Mouse (Mus musculus): ENCODE results near the gene Casd1. TPM values are rescaled to one million over a fixed set of nuclear protein-coding genes. Genes with fewer than 3 reads are reported as not detected.

Casd1 gene
- polyA plus RNA-seq, 1 experiment from 2014 or later, result 34.3 TPM

DNA sequence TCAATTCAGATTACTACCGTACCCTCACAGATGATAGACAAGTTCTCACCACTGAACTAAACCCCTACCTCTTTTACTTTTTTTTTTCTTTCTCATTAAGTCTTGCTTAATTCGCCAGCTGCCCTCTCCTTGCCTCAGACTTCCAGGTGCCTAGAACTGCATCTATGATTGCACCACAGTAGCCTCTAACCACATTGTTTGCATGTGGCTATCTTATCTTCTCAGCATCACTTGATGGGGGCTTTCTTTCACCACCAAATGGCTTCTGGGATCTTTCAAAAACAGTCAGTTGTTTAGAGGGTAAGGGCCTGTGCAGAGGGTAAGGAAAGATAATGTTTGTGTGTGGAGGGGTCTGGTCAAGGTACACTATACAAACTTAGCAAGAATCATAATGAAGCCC is 63.7 kb downstream of the Casd1 start:
- no peak overlapping the region for H3K27ac ChIP-seq
- no peak overlapping the region for H3K4me2 ChIP-seq
- H3K27me3 ChIP-seq, result no peaks in the 10 kb centered on the region
- no peak for ATAC-seq (ENCODE audit: borderline replicate concordance, extremely low read depth, low FRiP score, low TSS enrichment)
- no peaks in the 10 kb centered on the region for H3K36me3 ChIP-seq
- H3K9ac ChIP-seq, result no peak overlapping the region
- WGBS, result 59% methylated on average over 2 of the region's 2 CpGs
- no peaks in the 10 kb centered on the region for H3K9me3 ChIP-seq
- H3K4me3 ChIP-seq, result no peak overlapping the region
- H3K4me1 ChIP-seq, result no peaks in the 10 kb centered on the region

DNA sequence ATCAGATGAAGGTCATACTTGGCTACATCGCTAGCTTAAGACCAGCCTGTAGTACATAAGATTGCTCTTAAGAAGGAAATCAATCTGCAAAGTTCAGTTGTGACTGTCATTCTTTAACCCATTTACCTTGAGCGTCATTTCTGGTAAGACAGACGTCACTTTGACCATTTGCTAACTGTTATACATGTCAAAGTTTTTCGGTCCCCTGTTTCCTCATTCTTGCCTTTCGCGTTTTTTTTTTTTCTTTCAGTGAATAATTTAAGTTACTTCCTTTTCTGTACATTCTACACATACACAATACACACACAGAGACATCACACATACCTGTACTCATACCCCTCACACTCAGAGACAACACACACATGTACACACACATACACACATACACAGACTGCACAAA is 64.5 kb downstream of the Casd1 start:
- Histone ChIP-seq H3K27me3 (no peaks in the 10 kb centered on the region), H3K4me1 (no peaks in the 10 kb centered on the region), H3K9ac (no peak overlapping the region), H3K36me3 (no peaks in the 10 kb centered on the region), H3K9me3 (no peaks in the 10 kb centered on the region), H3K27ac (no peak overlapping the region), H3K4me2 (no peak overlapping the region), H3K4me3 (no peak overlapping the region)
- WGBS, result 88% methylated on average over 6 of the region's 6 CpGs
- no peak for ATAC-seq (ENCODE audit: borderline replicate concordance, extremely low read depth, low FRiP score, low TSS enrichment)

DNA sequence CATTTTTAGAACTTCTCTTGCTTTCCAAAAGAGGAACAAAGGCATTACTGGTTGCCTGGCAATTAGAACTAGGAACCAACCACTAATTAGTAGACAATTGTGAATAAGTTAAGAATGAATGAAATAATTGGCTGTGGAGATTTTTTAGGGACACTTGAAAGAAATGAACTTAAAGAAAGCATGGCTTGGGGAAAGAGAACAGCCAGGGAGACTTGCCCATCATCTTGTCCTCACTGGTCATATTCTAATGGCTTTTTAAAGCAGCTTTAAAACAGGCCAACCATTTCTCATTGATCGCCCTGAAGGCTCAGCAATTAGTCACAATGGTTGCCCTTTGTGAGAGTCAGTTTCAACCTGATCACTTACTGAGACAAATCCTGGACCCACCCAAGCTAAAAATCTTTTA is 76.7 kb downstream of the Casd1 start:
- H3K27ac ChIP-seq, result no peak overlapping the region
- no peak overlapping the region for H3K4me3 ChIP-seq
- H3K4me1 ChIP-seq, result no peaks in the 10 kb centered on the region
- 93% methylated on average over 1 of the region's 1 CpGs for WGBS
- no peaks in the 10 kb centered on the region for H3K36me3 ChIP-seq
- ATAC-seq (ENCODE audit: borderline replicate concordance, extremely low read depth, low FRiP score, low TSS enrichment), result no peak
- H3K4me2 ChIP-seq, result no peak overlapping the region
- no peaks in the 10 kb centered on the region for H3K9me3 ChIP-seq
- H3K27me3 ChIP-seq, result no peaks in the 10 kb centered on the region
- H3K9ac ChIP-seq, result no peak overlapping the region

DNA sequence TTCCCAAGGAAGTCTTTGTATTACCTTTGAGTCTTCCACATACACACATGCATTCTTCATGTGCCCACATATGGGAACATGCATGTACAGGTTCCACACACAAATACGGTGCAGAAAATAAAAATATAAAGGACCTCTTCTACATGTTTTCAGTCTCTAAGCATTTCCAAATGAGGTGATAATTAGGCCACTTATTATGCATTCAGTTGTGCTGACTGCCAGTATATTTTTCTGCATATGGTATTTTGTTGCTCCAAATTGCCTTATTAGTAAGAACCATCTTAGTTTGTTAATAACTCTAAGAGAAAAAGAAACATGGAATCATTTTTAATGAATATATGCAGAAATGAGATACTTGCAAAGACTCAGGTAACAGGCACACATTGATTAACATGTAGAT is 79.3 kb downstream of the Casd1 start:
- H3K27me3 ChIP-seq, result no peaks in the 10 kb centered on the region
- H3K9ac ChIP-seq, result no peak overlapping the region
- H3K4me1 ChIP-seq, result no peaks in the 10 kb centered on the region
- no peaks in the 10 kb centered on the region for H3K36me3 ChIP-seq
- H3K9me3 ChIP-seq, result no peaks in the 10 kb centered on the region
- no peak overlapping the region for H3K4me3 ChIP-seq
- no peak overlapping the region for H3K4me2 ChIP-seq
- 88% methylated on average over 1 of the region's 1 CpGs for WGBS
- no peak for ATAC-seq (ENCODE audit: borderline replicate concordance, extremely low read depth, low FRiP score, low TSS enrichment)
- H3K27ac ChIP-seq, result no peak overlapping the region

DNA sequence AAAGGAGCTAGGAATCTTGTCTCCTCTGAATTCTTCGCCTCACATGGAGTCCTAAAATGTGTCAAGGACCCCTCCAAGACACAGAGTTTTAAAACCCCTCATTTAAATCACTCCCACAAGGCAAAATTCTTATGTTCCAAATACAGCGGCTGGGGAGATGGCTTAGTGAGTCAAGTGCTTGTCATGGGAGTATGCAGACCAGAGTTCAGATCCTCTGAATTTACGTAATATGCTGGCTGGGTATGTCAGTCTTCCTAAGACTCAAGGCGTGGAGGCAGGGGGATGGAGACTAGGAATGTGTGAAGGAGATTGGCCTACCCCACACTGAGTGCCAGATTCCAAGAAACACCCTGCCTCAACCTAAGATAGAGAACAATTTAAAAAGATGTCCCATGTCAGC is 79.9 kb downstream of the Casd1 start:
- no peak overlapping the region for H3K9ac ChIP-seq
- no peaks in the 10 kb centered on the region for H3K36me3 ChIP-seq
- H3K27me3 ChIP-seq, result no peaks in the 10 kb centered on the region
- no peak overlapping the region for H3K27ac ChIP-seq
- no peaks in the 10 kb centered on the region for H3K4me1 ChIP-seq
- H3K9me3 ChIP-seq, result no peaks in the 10 kb centered on the region
- no peak overlapping the region for H3K4me2 ChIP-seq
- ATAC-seq (ENCODE audit: borderline replicate concordance, extremely low read depth, low FRiP score, low TSS enrichment), result no peak
- no peak overlapping the region for H3K4me3 ChIP-seq
- WGBS, result 91% methylated on average over 4 of the region's 4 CpGs

DNA sequence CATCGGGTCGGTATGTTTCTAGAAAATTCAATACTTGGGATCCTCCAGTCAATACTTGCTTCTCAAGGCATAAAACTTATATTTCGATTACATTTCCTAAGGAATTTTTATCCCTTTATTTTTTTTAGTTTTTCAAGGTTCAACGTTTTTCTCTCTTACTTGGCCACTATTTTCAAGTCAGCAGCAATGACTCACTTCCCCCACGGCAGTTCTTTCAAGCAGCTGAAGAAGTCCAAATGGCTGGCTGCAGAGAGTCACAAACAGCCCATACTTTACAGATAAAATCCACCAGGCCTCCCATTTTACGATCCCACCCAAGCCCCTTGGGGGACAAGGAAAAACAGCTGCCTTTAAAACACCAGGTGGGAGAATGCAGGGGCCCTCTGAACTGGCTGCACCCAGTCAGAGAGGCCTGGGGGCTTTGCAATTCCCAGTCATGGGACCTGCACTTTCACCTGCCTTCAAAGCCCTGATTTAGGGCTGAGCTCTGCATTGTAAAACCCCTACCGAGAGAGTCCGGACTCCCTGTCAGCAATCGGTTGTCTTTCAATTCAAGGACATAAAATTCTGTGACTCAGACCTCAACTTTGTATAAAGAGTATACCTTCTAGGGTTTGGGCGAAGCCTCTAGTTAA is 84.2 kb downstream of the Casd1 start:
- Histone ChIP-seq H3K9me3 (no peaks in the 10 kb centered on the region), H3K4me2 (no peak overlapping the region), H3K36me3 (no peaks in the 10 kb centered on the region), H3K9ac (no peak overlapping the region), H3K27me3 (no peaks in the 10 kb centered on the region), H3K27ac (no peak overlapping the region), H3K4me1 (no peaks in the 10 kb centered on the region), H3K4me3 (no peak overlapping the region)
- no peak for ATAC-seq (ENCODE audit: borderline replicate concordance, extremely low read depth, low FRiP score, low TSS enrichment)
- 68% methylated on average over 10 of the region's 10 CpGs for WGBS

DNA sequence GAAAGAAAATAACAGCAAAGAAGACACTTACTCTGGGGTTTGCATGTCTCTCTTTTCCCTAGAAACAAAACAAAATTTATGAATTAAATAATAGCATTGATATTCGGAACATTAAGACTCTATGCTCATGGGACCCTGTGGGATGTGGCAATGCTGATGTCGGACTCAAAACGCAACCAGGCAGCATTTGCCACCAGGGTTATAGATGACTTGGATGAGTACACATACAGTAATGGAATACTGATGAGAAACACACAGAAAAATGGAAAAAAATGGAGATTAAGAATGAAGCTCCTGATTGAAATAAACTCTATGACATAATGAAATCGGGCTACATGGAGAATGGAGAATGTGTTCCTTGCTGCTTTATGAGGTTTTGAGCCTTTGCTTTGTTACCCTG is 89.8 kb downstream of the Casd1 start:
- ATAC-seq (ENCODE audit: borderline replicate concordance, extremely low read depth, low FRiP score, low TSS enrichment), result no peak
- WGBS, result 92% methylated on average over 4 of the region's 4 CpGs
- H3K27me3 ChIP-seq, result no peaks in the 10 kb centered on the region
- H3K4me3 ChIP-seq, result no peak overlapping the region
- no peak overlapping the region for H3K9ac ChIP-seq
- no peaks in the 10 kb centered on the region for H3K9me3 ChIP-seq
- H3K4me1 ChIP-seq, result peaks cover 2% of the 10 kb centered on the region; the same call in 1 of the 2 replicates
- H3K4me2 ChIP-seq, result no peak overlapping the region
- H3K27ac ChIP-seq, result no peak overlapping the region
- H3K36me3 ChIP-seq, result no peaks in the 10 kb centered on the region

Other genes starting within 250 kb of the Casd1 start
- gene Col1a2, start 96.0 kb upstream of the Casd1 start, polyA plus RNA-seq (2015; fragmentation: Nextera tagmentation; extraction: Ambion mirVana), result 726 and 742 TPM in 2 replicates
- gene Sgce, start 146.4 kb downstream of the Casd1 start, polyA plus RNA-seq (2015; fragmentation: Nextera tagmentation; extraction: Ambion mirVana), result 67.8 and 74.8 TPM in 2 replicates
- 2.2 and 2.3 TPM in 2 replicates for gene Peg10, start 146.5 kb downstream of the Casd1 start, polyA plus RNA-seq (2015; fragmentation: Nextera tagmentation; extraction: Ambion mirVana)

All from lung, embryonic 15.5 days (tissue).